Mouse (Mus musculus) heart, postnatal 0 days (tissue): ENCODE measurements at regions not wholly inside any gene's neighbourhood (a gene's known extent, or its start where the extent isn't known, plus 50 kb on each side); places are given as distances from the start of the nearest gene placed in this dataset.

Source experiments
- ATAC-seq: fragments of 200-750 bp; cut with Nextera tagmentation; 2 replicates; pipeline ENCODE4 v1.8.0; 2017; ENCODE audit warnings: low read depth, moderate number of reproducible peaks, moderate library complexity; ENCODE audit not compliant: insufficient read depth
- DNase-seq: peaks from one replicate; pipeline ENCODE4 v3.0.0-alpha.2; 2016; ENCODE audit warnings: low spot score
- H3K27ac ChIP-seq: fragments of 300-500 bp; sonication (generic); 2 replicates; pipeline ENCODE4 v1.5.1; 2014; ENCODE audit warnings: low read depth, mild to moderate bottlenecking
- H3K27me3 ChIP-seq: fragments of 300-500 bp; sonication (generic); 2 replicates; pipeline ENCODE4 v1.6.1; 2014; ENCODE audit warnings: low read length, mixed read lengths; ENCODE audit not compliant: control insufficient read depth, insufficient read depth
- H3K36me3 ChIP-seq: fragments of 300-500 bp; sonication (generic); replicated peaks from 2 replicates; pipeline ENCODE4 v1.6.1; 2014; ENCODE audit warnings: low read length, mixed read lengths; ENCODE audit not compliant: control insufficient read depth, insufficient read depth
- H3K4me1 ChIP-seq: fragments of 300-500 bp; sonication (generic); 2 replicates; pipeline ENCODE4 v1.6.1; 2014; ENCODE audit warnings: antibody characterized with exemption; ENCODE audit not compliant: control insufficient read depth, insufficient read depth
- H3K4me2 ChIP-seq: fragments of 300-500 bp; sonication (generic); 2 replicates; pipeline ENCODE4 v1.6.1; 2014; ENCODE audit warnings: low read depth, mild to moderate bottlenecking, low read length, moderate library complexity
- H3K4me3 ChIP-seq: fragments of 300-500 bp; sonication (generic); 2 replicates; pipeline ENCODE4 v1.5.1; 2014; ENCODE audit warnings: low read depth, low read length
- H3K9ac ChIP-seq: fragments of 300-500 bp; sonication (generic); replicated peaks from 2 replicates; pipeline ENCODE4 v1.6.1; 2014; ENCODE audit warnings: low read depth, low read length, mixed read lengths
- H3K9me3 ChIP-seq: fragments of 300-500 bp; sonication (generic); replicated peaks from 2 replicates; pipeline ENCODE4 v1.6.1; 2016; ENCODE audit warnings: low read length; ENCODE audit not compliant: control insufficient read depth
- CTCF ChIP-seq: IDR thresholded peaks from 2 replicates; pipeline ENCODE4 v1.5.1; 2016; ENCODE audit warnings: antibody characterized with exemption, control low read depth, low read depth
- EP300 ChIP-seq: IDR thresholded peaks from 2 replicates; pipeline ENCODE4 v1.6.1; 2016; ENCODE audit warnings: antibody characterized with exemption, low read depth
- WGBS: fragments of 180-500 bp; shearing (Covaris S2); extraction: QIAGEN DNeasy Blood & Tissue Kit; methylation state at CpG from one replicate; pipeline ENCODE4 v1.1.7; 2014; 5-methylcytosine and 5-hydroxymethylcytosine counted together

DNA sequence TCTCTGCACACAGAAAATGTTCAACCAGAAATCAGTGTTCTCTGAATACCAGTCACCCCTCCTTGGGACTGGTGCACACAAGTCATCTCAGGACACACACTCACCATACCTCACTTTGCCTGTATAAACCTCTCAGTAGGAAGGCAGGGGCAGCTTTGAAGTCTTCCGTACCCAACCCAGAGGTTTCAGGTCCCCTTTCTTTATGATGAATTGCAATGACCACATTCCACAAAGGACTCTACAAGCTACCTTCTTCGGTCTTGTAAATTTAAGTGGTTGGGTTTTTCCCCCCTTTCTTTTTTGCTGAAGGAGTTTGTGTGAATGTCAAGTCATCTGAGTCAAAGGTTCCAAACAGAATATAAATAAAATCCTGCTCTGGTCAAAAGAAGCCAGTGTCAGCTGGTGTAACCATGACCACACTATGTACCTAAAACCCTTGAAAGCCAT is 76.9 kb upstream of the Far2 start:
- DNase-seq: no peak
- no peak for TF ChIP-seq CTCF
- TF ChIP-seq EP300: no peak
- ATAC-seq: no peak
- H3K4me2 ChIP-seq: no peak overlapping the region
- no peak overlapping the region for H3K4me3 ChIP-seq
- H3K4me1 ChIP-seq: no peaks in the 10 kb centered on the region
- no peaks in the 10 kb centered on the region for H3K9me3 ChIP-seq
- 82% methylated on average over 2 of the region's 2 CpGs for WGBS
- no peak overlapping the region for H3K9ac ChIP-seq
- no peaks in the 10 kb centered on the region for H3K27me3 ChIP-seq
- H3K27ac ChIP-seq: no peak overlapping the region
- no peaks in the 10 kb centered on the region for H3K36me3 ChIP-seq

DNA sequence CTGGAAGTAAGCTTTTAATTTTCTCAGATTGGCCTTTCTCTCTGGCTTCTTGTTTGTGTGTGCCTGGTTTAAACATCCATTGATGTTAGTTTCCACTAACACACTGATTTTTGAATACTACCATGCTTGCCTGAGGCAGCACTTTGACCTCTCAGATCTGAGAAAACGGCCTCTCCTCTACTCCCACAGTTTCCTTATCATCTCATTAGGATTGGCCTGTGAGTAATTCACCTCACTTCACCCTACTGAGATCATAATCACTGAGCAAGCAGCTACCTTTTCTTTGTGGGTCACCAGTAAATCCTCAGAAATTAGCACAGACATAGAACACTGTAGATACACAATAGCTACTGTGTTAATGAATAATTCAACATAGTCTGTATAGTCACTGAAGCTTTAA is 74.5 kb upstream of the Far2 start:
- 35% methylated on average over 1 of the region's 1 CpGs for WGBS
- Histone ChIP-seq H3K4me3 (no peak overlapping the region), H3K9me3 (no peaks in the 10 kb centered on the region), H3K36me3 (no peaks in the 10 kb centered on the region), H3K27me3 (no peaks in the 10 kb centered on the region), H3K9ac (no peak overlapping the region), H3K4me1 (no peaks in the 10 kb centered on the region), H3K4me2 (no peak overlapping the region), H3K27ac (no peak overlapping the region)
- TF ChIP-seq CTCF: no peak
- no peak for TF ChIP-seq EP300
- no peak for ATAC-seq
- no peak for DNase-seq

DNA sequence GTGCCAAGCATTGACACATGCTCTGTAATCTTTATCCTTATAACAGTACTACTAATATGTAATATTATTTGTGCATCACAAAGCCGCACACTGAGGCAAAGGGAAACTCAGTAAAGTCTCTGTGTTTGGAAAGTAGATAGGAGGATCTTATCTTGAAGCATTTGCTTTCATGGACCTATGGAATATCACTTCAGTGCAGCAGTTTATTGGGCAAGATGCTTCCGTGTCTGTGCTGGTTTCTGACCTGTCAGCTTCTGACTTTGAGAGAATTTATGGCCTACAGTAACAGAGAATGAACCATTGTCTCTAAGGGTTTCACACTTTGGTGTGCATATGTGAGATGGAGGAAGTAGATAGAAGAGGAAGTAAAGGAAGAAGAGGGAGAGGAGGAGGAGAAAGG is 74.0 kb upstream of the Far2 start:
- no peak overlapping the region for H3K27ac ChIP-seq
- H3K27me3 ChIP-seq: no peaks in the 10 kb centered on the region
- ATAC-seq: no peak
- no peak overlapping the region for H3K4me3 ChIP-seq
- no peak for DNase-seq
- no peaks in the 10 kb centered on the region for H3K36me3 ChIP-seq
- H3K4me2 ChIP-seq: no peak overlapping the region
- no peak overlapping the region for H3K9ac ChIP-seq
- H3K4me1 ChIP-seq: no peaks in the 10 kb centered on the region
- WGBS: 72% methylated on average over 2 of the region's 2 CpGs
- H3K9me3 ChIP-seq: no peaks in the 10 kb centered on the region
- TF ChIP-seq EP300 (no peak), CTCF (no peak)

DNA sequence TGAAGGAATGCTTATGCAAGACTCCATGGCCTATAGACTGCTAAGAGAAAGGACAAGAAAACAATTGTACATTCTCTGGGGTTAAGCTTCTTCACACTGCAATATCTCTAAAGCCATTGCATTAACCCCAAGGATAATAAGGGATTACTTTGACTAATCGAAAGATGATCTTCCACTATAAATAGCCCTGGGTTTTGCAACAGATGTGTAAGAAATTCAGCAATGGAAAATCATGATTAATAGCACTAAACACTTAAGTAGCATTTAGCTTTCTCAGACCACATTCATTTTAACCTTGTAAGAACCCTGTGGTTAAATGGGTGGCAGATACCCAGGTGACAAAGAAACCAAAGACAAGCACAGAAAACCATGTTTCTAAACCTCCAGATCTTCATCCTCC is 71.1 kb upstream of the Far2 start:
- no peak for DNase-seq
- H3K36me3 ChIP-seq: no peaks in the 10 kb centered on the region
- TF ChIP-seq EP300: no peak
- TF ChIP-seq CTCF: no peak

DNA sequence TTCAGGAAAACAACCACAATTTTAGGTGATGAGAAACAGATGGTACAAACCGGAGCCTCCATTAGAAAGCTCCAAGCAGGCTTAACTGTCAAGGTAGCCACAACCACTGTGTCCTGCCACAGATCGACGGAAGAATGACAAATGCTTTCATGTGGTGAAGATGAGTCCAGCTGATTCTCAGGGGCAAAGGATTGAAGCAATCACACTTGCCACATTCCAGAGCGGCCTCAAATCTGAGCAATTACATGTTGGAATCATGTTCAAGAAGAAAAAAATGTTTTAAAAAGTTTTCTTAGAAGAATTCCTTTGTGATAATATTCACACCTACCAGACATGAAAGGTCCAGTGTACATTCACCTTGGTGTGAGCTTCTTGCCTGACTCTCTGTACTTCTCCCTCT is 57.7 kb upstream of the Far2 start:
- H3K4me3 ChIP-seq: no peak overlapping the region
- 72% methylated on average over 4 of the region's 4 CpGs for WGBS
- no peaks in the 10 kb centered on the region for H3K9me3 ChIP-seq

More for the DNA sequence above, 71.1 kb upstream of the Far2 start:
- H3K9ac ChIP-seq: no peak overlapping the region
- H3K27me3 ChIP-seq: no peaks in the 10 kb centered on the region
- no peak overlapping the region for H3K4me2 ChIP-seq
- WGBS: 58% methylated on average over 1 of the region's 1 CpGs
- H3K4me1 ChIP-seq: no peaks in the 10 kb centered on the region
- no peak overlapping the region for H3K27ac ChIP-seq
- no peaks in the 10 kb centered on the region for H3K9me3 ChIP-seq
- no peak overlapping the region for H3K4me3 ChIP-seq
- no peak for ATAC-seq

More for the DNA sequence above, 57.7 kb upstream of the Far2 start:
- H3K36me3 ChIP-seq: no peaks in the 10 kb centered on the region
- H3K27me3 ChIP-seq: no peaks in the 10 kb centered on the region
- no peaks in the 10 kb centered on the region for H3K4me1 ChIP-seq
- TF ChIP-seq EP300: no peak
- TF ChIP-seq CTCF: no peak
- ATAC-seq: no peak
- H3K27ac ChIP-seq: no peak overlapping the region
- no peak overlapping the region for H3K9ac ChIP-seq
- no peak overlapping the region for H3K4me2 ChIP-seq
- DNase-seq: no peak
